Mouse (Mus musculus) MEL (cell line): ENCODE measurements around the gene Coro2b. TPM values are rescaled to one million over a fixed set of nuclear protein-coding genes. Genes with fewer than 3 reads are reported as not detected.

Experiments
- DNase-seq: peaks from one replicate; pipeline ENCODE4 v3.0.0; 2011; ENCODE audit warnings: low read depth, low spot score
- H3K27ac ChIP-seq: 2 replicates; pipeline ENCODE4 v1.5.1; 2012; ENCODE audit warnings: low read depth, mild to moderate bottlenecking, control low read depth, low read length, moderate library complexity; ENCODE audit not compliant: control insufficient read depth
- H3K27me3 ChIP-seq, 2 experiments: fragments of 150-350 bp in 1 of 2; sonication (generic) in 1 of 2; 2 replicates each; pipeline ENCODE4 v1.6.1; 2012; ENCODE audit warnings: low read length in 2 of 2, mild to moderate bottlenecking in 2 of 2, improper control_type of control experiment in 1 of 2, moderate library complexity in 1 of 2; ENCODE audit not compliant: insufficient read depth in 2 of 2, control insufficient read depth in 1 of 2
- H3K36me3 ChIP-seq, 2 experiments: 2 replicates each; pipeline ENCODE4 v1.6.1; 2012 to 2014; ENCODE audit warnings: low read length in 2 of 2, improper control_type of control experiment in 1 of 2, inconsistent platforms in 1 of 2, mild to moderate bottlenecking in 1 of 2; ENCODE audit not compliant: insufficient read depth in 2 of 2, control insufficient read depth in 1 of 2
- H3K4me1 ChIP-seq, 2 experiments: fragments of 150-350 bp in 1 of 2; sonication (generic) in 1 of 2; 2 replicates each; pipeline ENCODE4 v1.6.1; 2012; ENCODE audit warnings: low read length in 2 of 2, improper control_type of control experiment in 1 of 2, mild to moderate bottlenecking in 1 of 2; ENCODE audit not compliant: insufficient read depth in 2 of 2, control insufficient read depth in 1 of 2
- H3K4me3 ChIP-seq, 2 experiments: fragments of 150-350 bp in 1 of 2; sonication (generic) in 1 of 2; 2 replicates each; pipeline ENCODE4 v1.5.1; 2012; ENCODE audit warnings: low read depth in 2 of 2, low read length in 2 of 2, mild to moderate bottlenecking in 2 of 2, moderate library complexity in 2 of 2, control low read depth in 1 of 2, improper control_type of control experiment in 1 of 2; ENCODE audit not compliant: control insufficient read depth in 1 of 2, insufficient read depth in 1 of 2
- H3K79me2 ChIP-seq: 2 replicates; pipeline ENCODE4 v1.6.1; 2012; ENCODE audit warnings: mild to moderate bottlenecking, low read length, moderate library complexity; ENCODE audit not compliant: control insufficient read depth, poor library complexity, insufficient read depth
- H3K9ac ChIP-seq: 2 replicates; pipeline ENCODE4 v1.6.1; 2012; ENCODE audit warnings: low read depth, mild to moderate bottlenecking, control low read depth, low read length, moderate library complexity; ENCODE audit not compliant: control insufficient read depth, poor library complexity, severe bottlenecking
- H3K9me3 ChIP-seq: fragments of 150-350 bp; sonication (generic); replicated peaks from 2 replicates; pipeline ENCODE4 v1.6.1; 2012; ENCODE audit warnings: mild to moderate bottlenecking, low read length, improper control_type of control experiment, moderate library complexity; ENCODE audit not compliant: insufficient read depth
- BHLHE40 ChIP-seq: IDR thresholded peaks from 2 replicates; pipeline ENCODE4 v1.6.1; 2012; ENCODE audit warnings: low read depth, mild to moderate bottlenecking, inconsistent platforms, low read length, improper control_type of control experiment, borderline replicate concordance
- CTCF ChIP-seq, 3 experiments: IDR thresholded peaks in 2 of 3; conservative IDR thresholded peaks in 1 of 3; 2 replicates each; pipeline ENCODE4 v1.5.1; 2011 to 2012; ENCODE audit warnings: low read length in 3 of 3, low read depth in 2 of 3, mild to moderate bottlenecking in 2 of 3, improper control_type of control experiment in 1 of 3, inconsistent platforms in 1 of 3, mixed read lengths in 1 of 3, moderate library complexity in 1 of 3; ENCODE audit not compliant: control insufficient read depth in 1 of 3, insufficient read depth in 1 of 3, poor library complexity in 1 of 3, severe bottlenecking in 1 of 3
- E2F4 ChIP-seq: IDR thresholded peaks from 2 replicates; pipeline ENCODE4 v1.6.1; 2011; ENCODE audit warnings: low read depth, low read length, improper control_type of control experiment, borderline replicate concordance
- ETS1 ChIP-seq: IDR thresholded peaks from 2 replicates; pipeline ENCODE4 v1.6.1; 2012; ENCODE audit warnings: low read depth, mild to moderate bottlenecking, inconsistent platforms, low read length, improper control_type of control experiment, moderate library complexity
- GATA1 ChIP-seq: IDR thresholded peaks from 2 replicates; pipeline ENCODE4 v1.6.1; 2011; ENCODE audit warnings: low read depth, low read length, improper control_type of control experiment
- HCFC1 ChIP-seq: IDR thresholded peaks from 2 replicates; pipeline ENCODE4 v1.6.1; 2012; ENCODE audit warnings: low read depth, mild to moderate bottlenecking, inconsistent platforms, low read length, improper control_type of control experiment, moderate library complexity
- JUND ChIP-seq: IDR thresholded peaks from 2 replicates; pipeline ENCODE4 v1.6.1; 2011; ENCODE audit warnings: low read depth, mild to moderate bottlenecking, improper control_type of control experiment, low read length
- MAFK ChIP-seq: IDR thresholded peaks from 2 replicates; pipeline ENCODE4 v1.6.1; 2011; ENCODE audit warnings: low read depth, mild to moderate bottlenecking, low read length, improper control_type of control experiment, borderline replicate concordance
- MAX ChIP-seq: IDR thresholded peaks from 2 replicates; pipeline ENCODE4 v1.6.1; 2011; ENCODE audit warnings: low read length, improper control_type of control experiment
- MXI1 ChIP-seq: IDR thresholded peaks from 2 replicates; pipeline ENCODE4 v1.6.1; 2011; ENCODE audit warnings: mild to moderate bottlenecking, low read depth, low read length, improper control_type of control experiment
- NELFE ChIP-seq: IDR thresholded peaks from 2 replicates; pipeline ENCODE4 v1.6.1; 2011; ENCODE audit warnings: low read depth, low read length, improper control_type of control experiment
- POLR2AphosphoS2 ChIP-seq: IDR thresholded peaks from 2 replicates; pipeline ENCODE4 v1.6.1; 2011; ENCODE audit warnings: low read length, improper control_type of control experiment
- SIN3A ChIP-seq: IDR thresholded peaks from 2 replicates; pipeline ENCODE4 v1.6.1; 2012; ENCODE audit warnings: low read length, improper control_type of control experiment, inconsistent platforms
- SMC3 ChIP-seq: IDR thresholded peaks from 2 replicates; pipeline ENCODE4 v1.6.1; 2011; ENCODE audit warnings: low read depth, low read length, improper control_type of control experiment
- TAL1 ChIP-seq: IDR thresholded peaks from 2 replicates; pipeline ENCODE4 v1.6.1; 2012; ENCODE audit warnings: mild to moderate bottlenecking, inconsistent platforms, low read length, moderate library complexity, mixed read lengths
- TCF12 ChIP-seq: IDR thresholded peaks from 2 replicates; pipeline ENCODE4 v1.6.1; 2014; ENCODE audit warnings: low read depth, mild to moderate bottlenecking, inconsistent platforms, low read length, improper control_type of control experiment, moderate library complexity
- USF1 ChIP-seq: IDR thresholded peaks from 2 replicates; pipeline ENCODE4 v1.6.1; 2014; ENCODE audit warnings: low read depth, mild to moderate bottlenecking, inconsistent platforms, low read length, improper control_type of control experiment, moderate library complexity
- ZC3H11A ChIP-seq: IDR thresholded peaks from 2 replicates; pipeline ENCODE4 v1.6.1; 2012; ENCODE audit warnings: low read depth, mild to moderate bottlenecking, inconsistent platforms, low read length, improper control_type of control experiment
- ZKSCAN1 ChIP-seq: IDR thresholded peaks from 2 replicates; pipeline ENCODE4 v1.6.1; 2012; ENCODE audit warnings: low read depth, mild to moderate bottlenecking, inconsistent platforms, low read length, improper control_type of control experiment, moderate library complexity
- ZNF384 ChIP-seq: IDR thresholded peaks from 2 replicates; pipeline ENCODE4 v1.6.1; 2012; ENCODE audit warnings: low read depth, mild to moderate bottlenecking, inconsistent platforms, low read length, improper control_type of control experiment
- polyA plus RNA-seq, 2 experiments: library from polyadenylated mRNA; stranded (reverse) in 1 of 2; unstranded in 1 of 2; fragments of >175 nt in 1 of 2; fragments of >200 nt in 1 of 2; gene quantifications; 2 replicates each; pipeline versions ENCODE4 v1.2.1 to v1.2.4; 2012; ENCODE audit warnings: low replicate concordance in 2 of 2, low read depth in 1 of 2; ENCODE audit not compliant: insufficient read length in 2 of 2, insufficient read depth in 1 of 2, missing spikeins in 1 of 2
- total RNA-seq: library from RNA; depleted of rRNA; stranded (reverse); fragments of 300-350 nt; gene quantifications from 2 replicates; pipeline ENCODE4 v1.2.3, GENCODE M21; 2012

The Coro2b gene
- total and polyA plus RNA-seq, 3 experiments: not detected

- Histone ChIP-seq H3K36me3 (peaks cover 5 to 7% of the 10 kb centered on the region in 2 experiments), H3K4me3 (no peak overlapping the region), H3K27me3 (no peaks in the 10 kb centered on the region), H3K27ac (no peak overlapping the region), H3K9ac (no peak overlapping the region), H3K9me3 (no peaks in the 10 kb centered on the region), H3K4me1 (peaks cover 4 to 6% of the 10 kb centered on the region in 2 experiments), H3K79me2 (no peaks in the 10 kb centered on the region)
- TF ChIP-seq ETS1: no peak
- TF ChIP-seq GATA1: no peak
- no peak for TF ChIP-seq ZNF384
- no peak for TF ChIP-seq HCFC1
- TF ChIP-seq MXI1: no peak
- no peak for TF ChIP-seq SMC3
- no peak for TF ChIP-seq SIN3A
- TF ChIP-seq BHLHE40: no peak
- TF ChIP-seq JUND: no peak
- no peak for TF ChIP-seq MAFK
- TF ChIP-seq NELFE: no peak
- no peak for TF ChIP-seq TAL1
- no peak for TF ChIP-seq ZC3H11A
- no peak for DNase-seq
Measured at GRCm38 (mm10) chr9:62380351-62380750, 156.5 kb downstream of the Coro2b start.

DNA sequence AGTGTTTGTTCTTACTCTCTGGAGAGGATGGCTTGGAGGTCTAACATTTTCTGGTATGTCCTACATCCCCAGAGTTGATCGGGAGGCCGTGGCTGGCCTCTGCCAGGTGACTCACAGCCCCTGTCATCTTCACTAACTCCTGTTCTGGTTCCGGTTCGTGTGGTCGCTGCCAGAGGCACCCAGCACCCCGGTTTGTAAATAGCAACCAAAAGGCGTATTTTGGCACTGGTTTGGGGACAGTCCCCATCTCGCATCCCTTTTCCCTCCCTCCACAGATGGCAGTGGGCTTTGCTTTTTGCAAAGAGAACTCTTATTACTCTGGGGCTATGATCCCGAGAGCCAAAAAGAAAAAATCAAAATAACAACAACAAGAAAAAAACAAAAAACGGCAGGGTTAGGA, 158.9 kb downstream of the Coro2b start:
- Histone ChIP-seq H3K27me3 (no peaks in the 10 kb centered on the region), H3K9ac (no peak overlapping the region), H3K4me3 (no peak overlapping the region), H3K27ac (no peak overlapping the region), H3K9me3 (no peaks in the 10 kb centered on the region), H3K36me3 (peaks cover 0 to 13% of the 10 kb centered on the region in 2 experiments; a peak in 2 of 4 replicates), H3K4me1 (no peaks in the 10 kb centered on the region), H3K79me2 (no peaks in the 10 kb centered on the region)
- no peak for TF ChIP-seq ZC3H11A
- no peak for TF ChIP-seq TAL1
- no peak for TF ChIP-seq ETS1
- TF ChIP-seq JUND: no peak
- TF ChIP-seq E2F4: no peak
- TF ChIP-seq TCF12: no peak
- TF ChIP-seq USF1: no peak
- TF ChIP-seq CTCF (IDR thresholded peaks at IDR 0.05 in 2 of 3, conservative IDR thresholded peaks at IDR 0.05 in 1 of 3; ENCODE audit: control insufficient read depth in 1 of 3, insufficient read depth in 1 of 3, low read depth in 2 of 3, low read length in 3 of 3, poor library complexity in 1 of 3, severe bottlenecking in 1 of 3): no peak
- TF ChIP-seq MXI1: no peak
- TF ChIP-seq MAX: no peak
- no peak for TF ChIP-seq ZKSCAN1
- no peak for TF ChIP-seq POLR2AphosphoS2
- no peak for TF ChIP-seq HCFC1
- DNase-seq: no peak
